Mouse (Mus musculus) bone marrow, adult 2 months (tissue): ENCODE measurements around the gene Mettl22.

ENCODE experiments used
- CTCF ChIP-seq: fragments of 200-500 bp; IDR thresholded peaks from 2 replicates; pipeline ENCODE4 v1.5.1; 2011; ENCODE audit warnings: low read length, control low read depth; ENCODE audit not compliant: control insufficient read depth, insufficient read depth
- POLR2A ChIP-seq: fragments of 200-500 bp; IDR thresholded peaks from 2 replicates; pipeline ENCODE4 v1.6.1; 2011; ENCODE audit warnings: low read depth, mild to moderate bottlenecking, control low read depth, low read length, borderline replicate concordance; ENCODE audit not compliant: control insufficient read depth

DNA sequence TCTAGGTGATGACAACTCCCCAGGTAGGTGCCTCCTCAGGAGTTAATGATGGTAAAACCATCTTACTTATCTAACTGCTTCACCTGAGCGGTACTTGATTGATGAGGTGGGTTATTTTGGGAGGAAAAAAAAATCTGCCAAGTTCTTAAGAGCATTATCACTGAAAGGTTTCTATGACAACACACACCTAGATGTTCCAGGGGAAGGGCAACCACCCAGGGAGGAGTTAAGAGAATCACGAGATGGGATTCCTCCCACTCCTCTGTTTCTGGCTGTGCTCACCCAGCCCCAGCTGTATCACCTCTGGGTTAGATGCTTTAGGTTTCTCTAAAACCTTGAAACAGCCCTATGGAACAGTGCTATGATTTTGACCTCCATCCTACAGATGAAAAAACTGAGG, 26.4 kb downstream of the Mettl22 start:
- TF ChIP-seq CTCF = no peak
- TF ChIP-seq POLR2A = no peak
